Mouse (Mus musculus) liver, embryonic 16.5 days (tissue): ENCODE results near the gene Gcfc2. TPM values are rescaled to one million over a fixed set of nuclear protein-coding genes. Genes with fewer than 3 reads are reported as not detected.
A peak's percentile ranks its signal among the peaks of the same experiment; 100 is the strongest.

ENCODE experiments used
- ATAC-seq: fragments of 200-750 bp; cut with Nextera tagmentation; 2 replicates; pipeline ENCODE4 v1.8.0; 2017; ENCODE audit warnings: low read depth, mild to moderate bottlenecking, moderate number of reproducible peaks, moderate library complexity
- H3K27ac ChIP-seq: fragments of 300-500 bp; sonication (generic); 2 replicates; pipeline ENCODE4 v1.5.1; 2014; ENCODE audit warnings: mild to moderate bottlenecking, low read length
- H3K27me3 ChIP-seq: fragments of 300-500 bp; sonication (generic); 2 replicates; pipeline ENCODE4 v1.6.1; 2014; ENCODE audit warnings: low read depth, low read length, mixed read lengths; ENCODE audit not compliant: control insufficient read depth, insufficient read depth
- H3K36me3 ChIP-seq: fragments of 300-500 bp; sonication (generic); 2 replicates; pipeline ENCODE4 v1.6.1; 2014; ENCODE audit warnings: mild to moderate bottlenecking; ENCODE audit not compliant: control insufficient read depth, insufficient read depth
- H3K4me1 ChIP-seq: fragments of 300-500 bp; sonication (generic); 2 replicates; pipeline ENCODE4 v1.6.1; 2014; ENCODE audit warnings: low read depth, low read length, mixed read lengths; ENCODE audit not compliant: control insufficient read depth
- H3K4me2 ChIP-seq: fragments of 300-500 bp; sonication (generic); 2 replicates; pipeline ENCODE4 v1.6.1; 2014; ENCODE audit warnings: low read depth, low read length, mixed read lengths
- H3K4me3 ChIP-seq: fragments of 300-500 bp; sonication (generic); 2 replicates; pipeline ENCODE4 v1.5.1; 2014; ENCODE audit warnings: low read depth, mild to moderate bottlenecking, low read length
- H3K9ac ChIP-seq: fragments of 300-500 bp; sonication (generic); 2 replicates; pipeline ENCODE4 v1.6.1; 2014; ENCODE audit warnings: low read depth, low read length
- H3K9me3 ChIP-seq: fragments of 300-500 bp; sonication (generic); replicated peaks from 2 replicates; pipeline ENCODE4 v1.6.1; 2016; ENCODE audit warnings: low read length; ENCODE audit not compliant: control insufficient read depth
- WGBS: fragments of 180-500 bp; shearing (Covaris S2); extraction: QIAGEN DNeasy Blood & Tissue Kit; methylation state at CpG from one replicate; pipeline ENCODE4 v1.1.7; 2014; ENCODE audit not compliant: insufficient replicate concordance; 5-methylcytosine and 5-hydroxymethylcytosine counted together
- polyA plus RNA-seq: library from polyadenylated mRNA; unstranded; fragments of >200 nt; fragmentation: Nextera tagmentation; extraction: Ambion mirVana; gene quantifications from 2 replicates; pipeline ENCODE4 v1.2.1, GENCODE M21; 2015

Gcfc2 gene
- polyA plus RNA-seq, result 2.2 and 2.6 TPM in 2 replicates

- Histone ChIP-seq H3K9me3 (no peaks in the 10 kb centered on the region), H3K36me3 (peaks cover 8% of the 10 kb centered on the region), H3K27me3 (no peaks in the 10 kb centered on the region), H3K9ac (peak within 1 kb of the TSS; percentile 87), H3K4me3 (peak within 1 kb of the TSS; percentile 85), H3K4me2 (peak within 1 kb of the TSS; percentile 77), H3K4me1 (peaks cover 2% of the 10 kb centered on the region), H3K27ac (peak within 1 kb of the TSS; percentile 67)
- peak; percentile 90 for ATAC-seq
- whole genome bisulfite sequencing, result under 1% methylated on average over 56 of the region's 56 CpGs
Measured at GRCm38 (mm10) chr6:81923523-81924142, at the start of gene Gcfc2. Gene Gcfc2, plus strand, starts transcription at chr6:81923669.

- Histone ChIP-seq H3K27ac (no peak overlapping the region), H3K9ac (no peak overlapping the region), H3K4me1 (no peaks in the 10 kb centered on the region), H3K36me3 (no peaks in the 10 kb centered on the region), H3K4me2 (no peak overlapping the region), H3K9me3 (no peaks in the 10 kb centered on the region), H3K4me3 (no peak overlapping the region), H3K27me3 (no peaks in the 10 kb centered on the region)
- 44% methylated on average over 2 of the region's 3 CpGs for WGBS
- ATAC-seq, result peak; percentile 24; the same call in 1 of the 2 replicates
Measured at GRCm38 (mm10) chr6:81895678-81896230, 27.7 kb upstream of the Gcfc2 start.

DNA sequence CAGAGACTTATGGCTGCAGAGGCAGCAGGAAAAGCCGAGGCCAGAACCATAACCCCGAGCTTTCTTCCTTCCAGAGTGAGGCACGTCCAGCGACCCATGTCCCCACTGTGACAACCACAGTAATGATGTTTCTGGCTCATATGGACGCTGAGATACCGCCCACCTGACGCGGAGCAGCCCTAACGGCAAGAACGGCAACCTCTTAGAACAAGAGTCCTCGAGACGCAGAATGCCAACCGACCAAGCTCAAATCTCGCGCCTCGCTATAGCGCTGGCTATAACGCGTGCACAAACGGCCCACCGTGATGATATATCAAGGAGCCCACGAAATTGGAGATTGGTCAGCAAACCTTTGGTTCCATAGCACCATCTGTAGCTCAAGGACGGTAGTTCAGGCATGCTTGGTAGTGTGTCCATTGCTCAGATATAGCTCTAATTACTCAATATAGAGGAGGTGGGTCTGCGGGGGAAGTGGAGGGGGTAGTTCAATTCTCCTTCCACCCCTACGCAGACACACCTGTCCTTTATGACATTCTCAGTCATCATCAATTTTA lies 13.1 kb upstream of the Gcfc2 start:
- H3K9me3 ChIP-seq, result no peaks in the 10 kb centered on the region
- H3K9ac ChIP-seq, result no peak overlapping the region
- H3K4me3 ChIP-seq, result no peak overlapping the region
- H3K4me1 ChIP-seq, result no peaks in the 10 kb centered on the region
- H3K27ac ChIP-seq, result no peak overlapping the region
- H3K36me3 ChIP-seq, result no peaks in the 10 kb centered on the region
- no peaks in the 10 kb centered on the region for H3K27me3 ChIP-seq
- WGBS, result 75% methylated on average over 25 of the region's 25 CpGs
- no peak for ATAC-seq
- no peak overlapping the region for H3K4me2 ChIP-seq

GRCm38 (mm10) chr6:81911244-81911643 lies 12.2 kb upstream of the Gcfc2 start:
- 68% methylated on average over 5 of the region's 5 CpGs for WGBS
- Histone ChIP-seq H3K4me2 (no peak overlapping the region), H3K9me3 (no peaks in the 10 kb centered on the region)

GRCm38 (mm10) chr6:81911713-81912112 lies 11.8 kb upstream of the Gcfc2 start:
- Histone ChIP-seq H3K9ac (no peak overlapping the region), H3K27me3 (no peaks in the 10 kb centered on the region), H3K36me3 (no peaks in the 10 kb centered on the region), H3K4me3 (no peak overlapping the region), H3K9me3 (no peaks in the 10 kb centered on the region), H3K27ac (no peak overlapping the region), H3K4me1 (no peaks in the 10 kb centered on the region), H3K4me2 (no peak overlapping the region)
- 60% methylated on average over 4 of the region's 4 CpGs for WGBS
- ATAC-seq, result no peak

More at GRCm38 (mm10) chr6:81911244-81911643, 12.2 kb upstream of the Gcfc2 start:
- Histone ChIP-seq H3K4me3 (no peak overlapping the region), H3K36me3 (no peaks in the 10 kb centered on the region), H3K27me3 (no peaks in the 10 kb centered on the region), H3K4me1 (no peaks in the 10 kb centered on the region), H3K27ac (no peak overlapping the region), H3K9ac (no peak overlapping the region)
- no peak for ATAC-seq

DNA sequence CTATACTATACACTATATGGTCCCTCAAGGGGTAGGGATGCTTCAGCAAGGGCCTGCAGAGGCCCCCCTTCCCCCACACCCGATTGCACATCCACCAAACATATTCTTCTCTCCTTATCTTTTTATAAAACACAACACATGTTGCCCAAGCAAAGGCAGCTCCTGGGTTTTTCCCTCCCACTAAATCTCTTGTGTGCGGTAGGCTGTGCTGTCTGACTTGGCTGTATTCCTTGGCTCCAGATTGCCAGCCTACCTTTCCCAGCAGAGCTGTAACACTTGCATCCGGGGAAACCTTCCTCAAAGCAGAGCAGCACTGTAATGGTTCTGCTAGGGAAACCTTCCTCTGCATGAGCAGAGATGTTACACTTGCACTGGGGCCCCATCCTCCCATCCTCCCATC lies 11.3 kb upstream of the Gcfc2 start:
- Histone ChIP-seq H3K4me1 (no peaks in the 10 kb centered on the region), H3K27ac (no peak overlapping the region), H3K36me3 (no peaks in the 10 kb centered on the region), H3K27me3 (no peaks in the 10 kb centered on the region), H3K9me3 (no peaks in the 10 kb centered on the region), H3K4me2 (no peak overlapping the region), H3K4me3 (no peak overlapping the region), H3K9ac (no peak overlapping the region)
- no peak for ATAC-seq
- 52% methylated on average over 3 of the region's 3 CpGs for WGBS

DNA sequence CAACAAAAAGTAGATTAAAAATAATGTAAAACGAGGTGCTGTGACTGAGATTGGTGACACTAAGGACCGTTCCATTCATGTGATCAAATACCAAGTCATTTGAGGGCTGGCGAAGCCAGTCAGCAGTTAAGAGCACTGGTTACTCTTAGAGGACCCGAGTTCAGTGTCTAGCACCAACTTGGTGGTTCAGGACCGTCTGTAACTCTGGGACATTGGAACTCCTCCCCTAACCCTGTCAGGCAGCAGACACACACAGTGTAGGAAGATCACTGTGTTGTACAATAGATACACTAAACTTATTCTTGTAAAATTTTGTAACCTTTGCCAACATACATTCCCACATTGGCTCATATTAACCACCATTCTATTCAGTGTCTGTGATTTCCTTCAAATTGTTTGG lies 835 bp downstream of the Gcfc2 start:
- H3K9ac ChIP-seq, result peak overlapping the region; percentile 87
- peaks cover 2% of the 10 kb centered on the region for H3K4me1 ChIP-seq
- H3K27me3 ChIP-seq, result no peaks in the 10 kb centered on the region
- peak overlapping the region; percentile 77 for H3K4me2 ChIP-seq
- 9% methylated on average over 5 of the region's 5 CpGs for WGBS
- H3K27ac ChIP-seq, result no peak overlapping the region
- 0 out of 2 replicates have a peak, but pooled peaks have one; percentile 38 for ATAC-seq
- H3K36me3 ChIP-seq, result peaks cover 8% of the 10 kb centered on the region
- H3K4me3 ChIP-seq, result peak overlapping the region; percentile 85
- H3K9me3 ChIP-seq, result no peaks in the 10 kb centered on the region

- Histone ChIP-seq H3K9ac (no peak overlapping the region), H3K27ac (no peak overlapping the region), H3K4me3 (no peak overlapping the region), H3K9me3 (no peaks in the 10 kb centered on the region), H3K4me2 (no peak overlapping the region), H3K4me1 (0 out of 2 replicates have a peak, but pooled peaks cover 2% of the 10 kb centered on the region), H3K36me3 (peaks cover 39% of the 10 kb centered on the region), H3K27me3 (no peaks in the 10 kb centered on the region)
- whole genome bisulfite sequencing, result 83% methylated on average over 4 of the region's 4 CpGs
- ATAC-seq, result no peak
Measured at GRCm38 (mm10) chr6:81929402-81929801, 5.9 kb downstream of the Gcfc2 start.

DNA sequence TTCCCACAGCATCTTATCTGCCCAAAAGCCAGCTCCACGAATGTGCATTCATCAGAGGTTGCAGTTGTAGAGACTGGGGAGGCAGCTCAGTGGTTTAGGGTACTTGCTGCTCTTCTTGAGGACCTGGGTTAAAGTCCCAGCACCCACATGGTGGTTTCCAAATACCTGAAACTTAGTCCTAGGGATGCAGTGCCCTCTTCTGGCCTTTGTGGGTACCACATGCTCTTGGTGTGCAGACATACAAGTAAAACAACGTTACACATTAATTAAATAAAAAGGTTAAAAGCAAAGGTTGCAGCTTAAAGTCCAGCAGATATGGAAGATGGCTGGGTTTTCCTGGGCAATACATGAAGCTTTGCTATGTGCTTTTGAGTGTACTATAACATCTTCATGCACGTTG lies 9.8 kb downstream of the Gcfc2 start:
- WGBS, result 74% methylated on average over 3 of the region's 3 CpGs
- Histone ChIP-seq H3K9me3 (no peaks in the 10 kb centered on the region), H3K36me3 (peaks cover 42% of the 10 kb centered on the region), H3K27ac (no peak overlapping the region), H3K4me3 (no peak overlapping the region), H3K4me2 (no peak overlapping the region), H3K9ac (no peak overlapping the region), H3K27me3 (no peaks in the 10 kb centered on the region), H3K4me1 (no peaks in the 10 kb centered on the region)
- ATAC-seq, result no peak
